Mouse (Mus musculus): ENCODE results near the gene Cap1. TPM values are rescaled to one million over a fixed set of nuclear protein-coding genes. Genes with fewer than 3 reads are reported as not detected.

The Cap1 gene
- polyA plus RNA-seq (2015; fragmentation: Nextera tagmentation; extraction: Ambion mirVana): 61.7 and 70.2 TPM in 2 replicates

GRCm38 (mm10) chr4:122885768-122886578 lies at the start of gene Cap1:
TSS of gene Cap1 (minus strand) at chr4:122886056.
- H3K27ac ChIP-seq: peak within 1 kb of the TSS; percentile 99
- no peaks in the 10 kb centered on the region for H3K27me3 ChIP-seq
- peaks cover 31% of the 10 kb centered on the region for H3K4me1 ChIP-seq
- H3K9me3 ChIP-seq: no peaks in the 10 kb centered on the region
- WGBS: under 1% methylated on average over 49 of the region's 49 CpGs
- H3K9ac ChIP-seq: peak within 1 kb of the TSS; percentile 67
- ATAC-seq (ENCODE audit: borderline replicate concordance, extremely low read depth, low FRiP score, low TSS enrichment): peak; percentile 94
- H3K4me3 ChIP-seq: peak within 1 kb of the TSS; percentile 75
- H3K36me3 ChIP-seq: no peaks in the 10 kb centered on the region
- H3K4me2 ChIP-seq: peak within 1 kb of the TSS; percentile 86

GRCm38 (mm10) chr4:122933857-122934256 lies 48.0 kb upstream of the Cap1 start:
- no peaks in the 10 kb centered on the region for H3K4me1 ChIP-seq
- 0 out of 2 replicates have a peak, but pooled peaks cover 2% of the 10 kb centered on the region for H3K27me3 ChIP-seq
- H3K4me2 ChIP-seq: no peak overlapping the region
- no peak for ATAC-seq (ENCODE audit: borderline replicate concordance, extremely low read depth, low FRiP score, low TSS enrichment)
- H3K36me3 ChIP-seq: no peaks in the 10 kb centered on the region
- H3K27ac ChIP-seq: no peak overlapping the region
- no peaks in the 10 kb centered on the region for H3K9me3 ChIP-seq
- no peak overlapping the region for H3K4me3 ChIP-seq
- 28% methylated on average over 3 of the region's 3 CpGs for WGBS
- no peak overlapping the region for H3K9ac ChIP-seq

- Histone ChIP-seq H3K36me3 (no peaks in the 10 kb centered on the region), H3K4me3 (no peak overlapping the region), H3K9ac (no peak overlapping the region), H3K4me2 (no peak overlapping the region), H3K27me3 (0 out of 2 replicates have a peak, but pooled peaks cover 2% of the 10 kb centered on the region), H3K4me1 (no peaks in the 10 kb centered on the region), H3K27ac (no peak overlapping the region), H3K9me3 (no peaks in the 10 kb centered on the region)
- 45% methylated on average over 3 of the region's 3 CpGs for WGBS
- no peak for ATAC-seq (ENCODE audit: borderline replicate concordance, extremely low read depth, low FRiP score, low TSS enrichment)
Measured at GRCm38 (mm10) chr4:122933051-122933591, 47.3 kb upstream of the Cap1 start.

GRCm38 (mm10) chr4:122932239-122932978 lies 46.6 kb upstream of the Cap1 start:
- no peak overlapping the region for H3K4me3 ChIP-seq
- WGBS: 66% methylated on average over 8 of the region's 8 CpGs
- H3K36me3 ChIP-seq: no peaks in the 10 kb centered on the region
- H3K9me3 ChIP-seq: no peaks in the 10 kb centered on the region
- H3K27me3 ChIP-seq: 0 out of 2 replicates have a peak, but pooled peaks cover 2% of the 10 kb centered on the region
- no peaks in the 10 kb centered on the region for H3K4me1 ChIP-seq
- no peak overlapping the region for H3K27ac ChIP-seq
- no peak overlapping the region for H3K9ac ChIP-seq
- no peak overlapping the region for H3K4me2 ChIP-seq
- no peak for ATAC-seq (ENCODE audit: borderline replicate concordance, extremely low read depth, low FRiP score, low TSS enrichment)

- Histone ChIP-seq H3K4me1 (no peaks in the 10 kb centered on the region), H3K27me3 (0 out of 2 replicates have a peak, but pooled peaks cover 2% of the 10 kb centered on the region), H3K9me3 (no peaks in the 10 kb centered on the region), H3K36me3 (no peaks in the 10 kb centered on the region), H3K4me2 (no peak overlapping the region), H3K9ac (no peak overlapping the region), H3K27ac (no peak overlapping the region), H3K4me3 (no peak overlapping the region)
- no peak for ATAC-seq (ENCODE audit: borderline replicate concordance, extremely low read depth, low FRiP score, low TSS enrichment)
- 75% methylated on average over 2 of the region's 2 CpGs for WGBS
Measured at GRCm38 (mm10) chr4:122930939-122931590, 45.2 kb upstream of the Cap1 start.

GRCm38 (mm10) chr4:122923392-122924344 lies 37.8 kb upstream of the Cap1 start:
- no peaks in the 10 kb centered on the region for H3K4me1 ChIP-seq
- no peak for ATAC-seq (ENCODE audit: borderline replicate concordance, extremely low read depth, low FRiP score, low TSS enrichment)
- H3K9ac ChIP-seq: no peak overlapping the region
- no peaks in the 10 kb centered on the region for H3K36me3 ChIP-seq
- no peaks in the 10 kb centered on the region for H3K9me3 ChIP-seq
- H3K27ac ChIP-seq: no peak overlapping the region
- H3K4me2 ChIP-seq: no peak overlapping the region
- H3K27me3 ChIP-seq: no peaks in the 10 kb centered on the region
- no peak overlapping the region for H3K4me3 ChIP-seq
- WGBS: 76% methylated on average over 15 of the region's 15 CpGs

- H3K9me3 ChIP-seq: no peaks in the 10 kb centered on the region
- no peak for ATAC-seq (ENCODE audit: borderline replicate concordance, extremely low read depth, low FRiP score, low TSS enrichment)
- no peak overlapping the region for H3K9ac ChIP-seq
- no peak overlapping the region for H3K4me2 ChIP-seq
- H3K27ac ChIP-seq: no peak overlapping the region
- no peak overlapping the region for H3K4me3 ChIP-seq
- WGBS: 36% methylated on average over 1 of the region's 1 CpGs
- no peaks in the 10 kb centered on the region for H3K4me1 ChIP-seq
- H3K36me3 ChIP-seq: no peaks in the 10 kb centered on the region
- no peaks in the 10 kb centered on the region for H3K27me3 ChIP-seq
Measured at GRCm38 (mm10) chr4:122922841-122923240, 37.0 kb upstream of the Cap1 start.

- Histone ChIP-seq H3K9me3 (0 out of 2 replicates have a peak, but pooled peaks cover 6% of the 10 kb centered on the region), H3K27me3 (no peaks in the 10 kb centered on the region), H3K4me2 (no peak overlapping the region), H3K27ac (no peak overlapping the region), H3K36me3 (no peaks in the 10 kb centered on the region), H3K4me3 (no peak overlapping the region), H3K4me1 (no peaks in the 10 kb centered on the region), H3K9ac (no peak overlapping the region)
- 80% methylated on average over 4 of the region's 4 CpGs for WGBS
- ATAC-seq (ENCODE audit: borderline replicate concordance, extremely low read depth, low FRiP score, low TSS enrichment): no peak
Measured at GRCm38 (mm10) chr4:122915985-122916384, 30.1 kb upstream of the Cap1 start.

- no peak overlapping the region for H3K9ac ChIP-seq
- WGBS: 61% methylated on average over 7 of the region's 7 CpGs
- no peak overlapping the region for H3K27ac ChIP-seq
- H3K36me3 ChIP-seq: no peaks in the 10 kb centered on the region
- H3K27me3 ChIP-seq: no peaks in the 10 kb centered on the region
- ATAC-seq (ENCODE audit: borderline replicate concordance, extremely low read depth, low FRiP score, low TSS enrichment): no peak
- H3K9me3 ChIP-seq: 0 out of 2 replicates have a peak, but pooled peaks cover 6% of the 10 kb centered on the region
- H3K4me3 ChIP-seq: no peak overlapping the region
- no peaks in the 10 kb centered on the region for H3K4me1 ChIP-seq
- H3K4me2 ChIP-seq: no peak overlapping the region
Measured at GRCm38 (mm10) chr4:122914186-122914585, 28.3 kb upstream of the Cap1 start.

GRCm38 (mm10) chr4:122912613-122913012 lies 26.8 kb upstream of the Cap1 start:
- no peak for ATAC-seq (ENCODE audit: borderline replicate concordance, extremely low read depth, low FRiP score, low TSS enrichment)
- Histone ChIP-seq H3K9me3 (0 out of 2 replicates have a peak, but pooled peaks cover 6% of the 10 kb centered on the region), H3K27ac (no peak overlapping the region), H3K9ac (no peak overlapping the region), H3K4me1 (no peaks in the 10 kb centered on the region), H3K4me3 (no peak overlapping the region), H3K36me3 (no peaks in the 10 kb centered on the region), H3K4me2 (no peak overlapping the region), H3K27me3 (no peaks in the 10 kb centered on the region)
- 61% methylated on average over 5 of the region's 5 CpGs for WGBS

GRCm38 (mm10) chr4:122910577-122910976 lies 24.7 kb upstream of the Cap1 start:
- WGBS: 40% methylated on average over 6 of the region's 6 CpGs
- no peaks in the 10 kb centered on the region for H3K36me3 ChIP-seq
- H3K4me1 ChIP-seq: no peaks in the 10 kb centered on the region
- no peak overlapping the region for H3K27ac ChIP-seq
- no peak overlapping the region for H3K9ac ChIP-seq
- no peak overlapping the region for H3K4me2 ChIP-seq
- no peak overlapping the region for H3K4me3 ChIP-seq
- H3K27me3 ChIP-seq: no peaks in the 10 kb centered on the region
- H3K9me3 ChIP-seq: 0 out of 2 replicates have a peak, but pooled peaks cover 6% of the 10 kb centered on the region
- ATAC-seq (ENCODE audit: borderline replicate concordance, extremely low read depth, low FRiP score, low TSS enrichment): no peak

Data from lung, embryonic 15.5 days (tissue).